ENCODE assay signal across 8 mouse cellular contexts in the genomic region with DNA sequence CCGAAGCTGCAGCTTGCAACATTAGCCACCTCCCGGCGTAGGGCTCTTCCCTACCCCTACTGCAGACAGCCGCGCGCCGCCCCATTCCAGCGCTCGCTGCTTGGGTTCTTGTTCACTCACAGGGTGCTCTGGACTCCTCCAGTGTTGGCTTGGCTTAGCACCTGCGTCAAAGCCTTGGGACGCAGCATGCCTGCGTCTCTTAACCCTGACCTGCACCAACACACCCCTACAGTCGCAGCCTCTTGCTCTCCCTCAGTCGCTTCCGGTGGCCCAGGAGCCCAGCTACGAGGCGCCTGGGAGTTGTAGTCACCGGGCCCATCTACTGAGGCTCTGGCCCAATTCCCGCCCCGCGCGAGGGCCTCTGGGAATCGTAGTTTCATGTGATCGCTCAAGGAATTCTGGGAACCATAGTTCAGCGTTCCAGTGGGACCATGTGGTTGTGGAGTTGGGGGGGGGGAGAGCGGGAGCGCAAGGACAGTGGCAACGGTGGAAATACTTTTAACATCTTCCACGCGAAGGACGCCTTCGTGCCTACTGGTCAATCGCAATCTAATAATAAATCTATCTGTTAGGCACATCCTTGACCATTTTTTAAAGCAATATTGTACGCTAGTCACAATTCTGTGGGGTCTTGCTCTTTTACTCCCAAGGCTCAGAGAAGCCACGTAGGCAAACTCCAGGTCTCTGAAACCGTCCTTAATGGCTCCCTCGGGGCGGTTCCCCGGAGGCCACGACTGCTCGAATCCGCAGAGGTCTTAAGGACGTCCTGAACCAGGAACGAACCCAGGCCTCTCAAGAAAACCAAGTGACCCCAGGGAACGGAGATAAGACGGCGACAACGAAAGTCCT. TPM values are rescaled to one million over a fixed set of nuclear protein-coding genes. Genes with fewer than 3 reads are reported as not detected.
DNase-seq lines count a peak whose midpoint lies in the region; ATAC-seq lines count a peak whose summit lies in the region.

A gene (minus strand): TSS at position 399 of the 849 bp plus-strand sequence.

- WGBS in hindbrain, embryonic 15.5 days, result under 1% methylated on average over 48 of the region's 48 CpGs

- peak within 1 kb of the TSS; percentile 88 for H3K27ac ChIP-seq in hindbrain, embryonic 15.5 days (replicated peaks)

- peak within 1 kb of the TSS; percentile 80 for H3K4me2 ChIP-seq in hindbrain, embryonic 15.5 days

- peak within 1 kb of the TSS; percentile 91 for H3K4me3 ChIP-seq in hindbrain, embryonic 15.5 days

- peaks cover 23% of the 10 kb centered on the region for H3K36me3 ChIP-seq in hindbrain, embryonic 15.5 days

- no peaks in the 10 kb centered on the region for H3K9me3 ChIP-seq in hindbrain, embryonic 15.5 days

- H3K4me1 ChIP-seq in hindbrain, embryonic 15.5 days (replicated peaks), result peaks cover 29% of the 10 kb centered on the region

- H3K27me3 ChIP-seq in hindbrain, embryonic 15.5 days, result no peaks in the 10 kb centered on the region

- peak; percentile 90 for DNase-seq in T-cell, adult 2 months (ENCODE audit: low spot score)
- DNase-seq in cerebellum, postnatal 36 days, result peak; percentile 98 to 99
- peak; percentile 98 to 99 for DNase-seq in frontal cortex, postnatal 36 days (ENCODE audit: low spot score in 2 of 2)
- peak; percentile 96 for DNase-seq in left cerebral cortex, adult 11 months (ENCODE audit: low spot score)
- peak; percentile 98 to 99 for DNase-seq in lung, postnatal 4 days
- peak; percentile 95 for DNase-seq in retina, postnatal 7 days (ENCODE audit: low read depth, low spot score)
- peak; percentile 88 for DNase-seq in urinary bladder, adult 2 months (ENCODE audit: low spot score)

- peak; percentile 91 for ATAC-seq in hindbrain, embryonic 15.5 days (ENCODE audit: low FRiP score, low read depth)

- H3K9ac ChIP-seq in hindbrain, embryonic 15.5 days, result peak within 1 kb of the TSS; percentile 79

RNA-seq across cellular contexts. Expression of the gene that starts here (rescaled TPM):
- 201 and 205 TPM in 2 replicates for polyA plus RNA-seq in hindbrain, embryonic 15.5 days (2015; fragmentation: Nextera tagmentation; extraction: Ambion mirVana)
- 124 and 134 TPM in 2 replicates for polyA plus RNA-seq in urinary bladder, adult 2 months (2012; rRNA removed)

Comparison
In these comparisons a context has a peak if more than half of its experiments do, and no peak if none do; other contexts are left out.
1. Peak in every context shown above with its lines: DNase-seq, ATAC-seq, H3K4me3 ChIP-seq and H3K27ac ChIP-seq.